Mouse (Mus musculus) ES-E14 (cell line): ENCODE measurements around the gene Map1lc3b.

Source experiments
- CHD2 ChIP-seq: IDR thresholded peaks from 2 replicates; pipeline ENCODE4 v1.6.1; 2014; ENCODE audit warnings: mild to moderate bottlenecking, low read depth, low read length, inconsistent platforms
- HCFC1 ChIP-seq: IDR thresholded peaks from 2 replicates; pipeline ENCODE4 v1.6.1; 2012; ENCODE audit warnings: low read length, inconsistent platforms, borderline replicate concordance; ENCODE audit not compliant: insufficient read depth
- ZC3H11A ChIP-seq: IDR thresholded peaks from 2 replicates; pipeline ENCODE4 v1.6.1; 2012; ENCODE audit warnings: low read depth, mild to moderate bottlenecking, inconsistent platforms, low read length, borderline replicate concordance
- ZNF384 ChIP-seq: IDR thresholded peaks from 2 replicates; pipeline ENCODE4 v1.6.1; 2012; ENCODE audit warnings: low read depth, low read length, inconsistent platforms

DNA sequence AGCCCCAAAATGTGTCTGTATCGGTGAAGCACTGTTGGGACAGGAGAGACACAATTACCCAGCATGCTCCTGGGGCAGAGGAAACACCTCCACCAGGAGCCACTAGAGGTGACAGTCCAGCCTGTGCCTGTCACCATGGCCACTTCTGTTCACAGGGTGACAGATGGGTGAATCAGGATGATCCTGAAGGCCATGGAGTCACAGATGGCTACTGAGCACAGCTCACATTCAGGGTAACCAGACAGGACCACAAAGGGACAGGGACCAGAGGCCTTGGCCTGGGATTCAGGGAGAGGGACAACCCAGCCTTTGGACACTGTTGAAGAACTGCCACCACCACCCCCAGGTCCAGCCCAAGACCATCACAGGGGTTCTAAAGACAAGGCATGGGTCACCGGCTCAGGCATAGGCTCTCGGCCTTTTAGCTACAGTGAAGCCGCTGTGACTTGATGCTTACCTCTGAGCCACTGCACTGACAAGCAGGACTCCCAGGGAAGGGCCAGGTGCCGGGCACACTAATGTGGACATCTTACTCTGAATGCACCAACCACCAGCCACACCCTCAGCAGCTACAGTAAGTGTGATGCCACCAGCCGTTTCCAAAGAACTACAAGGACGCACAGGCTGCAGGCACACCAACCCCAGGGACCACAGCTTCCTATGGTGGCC is 29.6 kb upstream of the Map1lc3b start:
- TF ChIP-seq ZNF384 (no peak), HCFC1 (no peak), ZC3H11A (no peak), CHD2 (no peak)
